Mouse (Mus musculus) adrenal gland, adult 18-20 months (tissue): ENCODE results near the gene Nat8f6. TPM values are rescaled to one million over a fixed set of nuclear protein-coding genes. Genes with fewer than 3 reads are reported as not detected.

ENCODE experiments used
- microRNA-seq, 2 experiments: library from miRNA; unstranded; fragments of <30 nt; microRNA quantifications; one replicate each; pipeline ENCODE4 v1.2.0; 2021; ENCODE audit warnings: borderline number of aligned reads in 2 of 2
- total RNA-seq, 2 experiments: library from RNA; stranded (reverse); gene quantifications; 1 replicate in 1 of 2; 2 replicates in 1 of 2; pipeline ENCODE4 v1.2.3; 2021

Nat8f6 gene
- total RNA-seq, 2 experiments from 2014 or later, result 1.4 to 1.8 TPM

Small RNA genes lying within 50 kb of the gene (microRNA-seq; reads per million reads assigned to microRNA genes)
- gene Mir6375, result 0 reads per million in 2 experiments

Other genes starting within 250 kb of the Nat8f6 start
- gene Alms1, start 233.4 kb downstream of the Nat8f6 start, total RNA-seq, result 1 to 10 TPM; 7.2 to 8.2 TPM
- 1 to 10 TPM; 3.0 to 3.3 TPM for gene Nat8f7, start 107.7 kb downstream of the Nat8f6 start, total RNA-seq
- under 1 TPM; 0.30 to 0.61 TPM for gene Nat8f3, start 55.2 kb downstream of the Nat8f6 start, total RNA-seq
- gene Nat8f5, start within 50 bp of the Nat8f6 start, total RNA-seq, result 10 to 100 TPM in 1 of 2 experiments, 1 to 10 TPM in 1; 7.0 to 10.2 TPM
- gene Nat8, start 11.1 kb upstream of the Nat8f6 start, total RNA-seq, result 1 to 10 TPM; 4.1 to 5.4 TPM
- gene Nat8f2, start 48.2 kb upstream of the Nat8f6 start, total RNA-seq, result 1 to 10 TPM; 1.6 to 3.1 TPM
- 1 to 10 TPM; 7.0 to 9.5 TPM for gene Nat8f4, start 83.9 kb upstream of the Nat8f6 start, total RNA-seq
- gene Tprkb, start 90.9 kb upstream of the Nat8f6 start, total RNA-seq, result 10 to 100 TPM; 38.4 to 47.2 TPM
- 10 to 100 TPM; 25.5 to 45.2 TPM for gene Nat8f1, start 94.7 kb upstream of the Nat8f6 start, total RNA-seq
- gene Dusp11, start 140.7 kb upstream of the Nat8f6 start, total RNA-seq, result 100 to 1,000 TPM; 107 to 157 TPM
- gene Figla, start 195.2 kb upstream of the Nat8f6 start, total RNA-seq, result not detected
- under 1 TPM; 0.80 to 0.90 TPM for gene Add2, start 207.7 kb upstream of the Nat8f6 start, total RNA-seq